Mouse (Mus musculus) cortical plate, adult 2 months (tissue): ENCODE results near the gene Gatm.

Source experiments
- CTCF ChIP-seq: fragments of 200-500 bp; IDR thresholded peaks from 2 replicates; pipeline ENCODE4 v1.5.1; 2011; ENCODE audit warnings: mild to moderate bottlenecking, control low read depth, low read length; ENCODE audit not compliant: insufficient read depth; ENCODE audit errors: extremely low read depth
- POLR2A ChIP-seq: fragments of 200-500 bp; IDR thresholded peaks from 2 replicates; pipeline ENCODE4 v1.6.1; 2011; ENCODE audit warnings: mild to moderate bottlenecking, low read length, control low read depth; ENCODE audit not compliant: insufficient read depth; ENCODE audit errors: extremely low read depth

GRCm38 (mm10) chr2:122659825-122660224 lies 48.7 kb upstream of the Gatm start:
- TF ChIP-seq CTCF (no peak), POLR2A (no peak)
